Mouse (Mus musculus) midbrain, embryonic 11.5 days (tissue): ENCODE data around the gene Micall1. TPM values are rescaled to one million over a fixed set of nuclear protein-coding genes. Genes with fewer than 3 reads are reported as not detected.

Source experiments
- ATAC-seq: fragments of 200-750 bp; cut with Nextera tagmentation; 2 replicates; pipeline ENCODE4 v1.8.0; 2017; ENCODE audit warnings: moderate TSS enrichment, moderate library complexity; ENCODE audit not compliant: low FRiP score
- DNase-seq: peaks from one replicate; pipeline ENCODE4 v3.0.0; 2015; ENCODE audit warnings: low spot score; ENCODE audit errors: missing footprints
- H3K27ac ChIP-seq: fragments of 300-500 bp; sonication (generic); 2 replicates; pipeline ENCODE4 v1.5.1; 2014; ENCODE audit warnings: low read depth, low read length
- H3K27me3 ChIP-seq: fragments of 300-500 bp; sonication (generic); 2 replicates; pipeline ENCODE4 v1.6.1; 2014; ENCODE audit warnings: mild to moderate bottlenecking, low read length, moderate library complexity, mixed read lengths; ENCODE audit not compliant: control insufficient read depth, insufficient read depth
- H3K36me3 ChIP-seq: fragments of 300-500 bp; sonication (generic); 2 replicates; pipeline ENCODE4 v1.6.1; 2014; ENCODE audit warnings: mild to moderate bottlenecking, low read length, moderate library complexity, mixed read lengths; ENCODE audit not compliant: control insufficient read depth, insufficient read depth
- H3K4me1 ChIP-seq: fragments of 300-500 bp; sonication (generic); 2 replicates; pipeline ENCODE4 v1.6.1; 2014; ENCODE audit warnings: low read length; ENCODE audit not compliant: control insufficient read depth, insufficient read depth
- H3K4me2 ChIP-seq: fragments of 300-500 bp; sonication (generic); 2 replicates; pipeline ENCODE4 v1.6.1; 2014; ENCODE audit warnings: mild to moderate bottlenecking, moderate library complexity
- H3K4me3 ChIP-seq: fragments of 300-500 bp; sonication (generic); 2 replicates; pipeline ENCODE4 v1.5.1; 2014; ENCODE audit warnings: low read depth, low read length
- H3K9ac ChIP-seq: fragments of 300-500 bp; sonication (generic); 2 replicates; pipeline ENCODE4 v1.6.1; 2014; ENCODE audit warnings: low read length
- H3K9me3 ChIP-seq: fragments of 300-500 bp; sonication (generic); 2 replicates; pipeline ENCODE4 v1.6.1; 2016; ENCODE audit warnings: low read length; ENCODE audit not compliant: control insufficient read depth
- WGBS: fragments of 180-500 bp; shearing (Covaris S2); extraction: QIAGEN DNeasy Blood & Tissue Kit; methylation state at CpG from one replicate; pipeline ENCODE4 v1.1.7; 2014; 5-methylcytosine and 5-hydroxymethylcytosine counted together
- polyA plus RNA-seq: library from polyadenylated mRNA; unstranded; fragments of >200 nt; fragmentation: Nextera tagmentation; extraction: Ambion mirVana; gene quantifications from 2 replicates; pipeline ENCODE4 v1.2.1, GENCODE M21; 2014

The Micall1 gene
- polyA plus RNA-seq, 1 experiment from 2014 or later, result 5.4 TPM

- Histone ChIP-seq H3K4me2 (no peak within 1 kb of the TSS), H3K9me3 (no peaks in the 10 kb centered on the region), H3K36me3 (no peaks in the 10 kb centered on the region), H3K9ac (no peak within 1 kb of the TSS), H3K27me3 (peaks cover 35% of the 10 kb centered on the region), H3K4me3 (no peak within 1 kb of the TSS), H3K4me1 (0 out of 2 replicates have a peak, but pooled peaks cover 4% of the 10 kb centered on the region), H3K27ac (no peak within 1 kb of the TSS)
- 53% methylated on average over 5 of the region's 5 CpGs for WGBS
- no peak for DNase-seq
- ATAC-seq, result no peak
Observed at GRCm38 (mm10) chr15:79165140-79165539, 56.4 kb downstream of the Micall1 start, which contains the start of gene Sox10. Sox10 (minus strand) TSS chr15:79165240.

- Histone ChIP-seq H3K4me2 (no peak overlapping the region), H3K36me3 (no peaks in the 10 kb centered on the region), H3K27ac (no peak overlapping the region), H3K9ac (no peak overlapping the region), H3K27me3 (peaks cover 33% of the 10 kb centered on the region), H3K9me3 (no peaks in the 10 kb centered on the region), H3K4me1 (0 out of 2 replicates have a peak, but pooled peaks cover 4% of the 10 kb centered on the region), H3K4me3 (no peak overlapping the region)
- 55% methylated on average over 8 of the region's 8 CpGs for WGBS
- ATAC-seq (peak; percentile 58; the same call in 1 of the 2 replicates), DNase-seq (no peak)
Observed at GRCm38 (mm10) chr15:79166712-79167111, 58.0 kb downstream of the Micall1 start.

GRCm38 (mm10) chr15:79176905-79177304 is 68.2 kb downstream of the Micall1 start:
- Histone ChIP-seq H3K27ac (no peak overlapping the region), H3K4me3 (no peak overlapping the region), H3K4me2 (no peak overlapping the region), H3K36me3 (no peaks in the 10 kb centered on the region), H3K9ac (no peak overlapping the region), H3K4me1 (no peaks in the 10 kb centered on the region), H3K27me3 (no peaks in the 10 kb centered on the region), H3K9me3 (no peaks in the 10 kb centered on the region)
- ATAC-seq, result no peak
- DNase-seq, result no peak
- 45% methylated on average over 6 of the region's 6 CpGs for WGBS

- Histone ChIP-seq H3K9ac (no peak overlapping the region), H3K4me1 (no peaks in the 10 kb centered on the region), H3K27me3 (no peaks in the 10 kb centered on the region), H3K4me2 (no peak overlapping the region), H3K4me3 (no peak overlapping the region), H3K27ac (no peak overlapping the region), H3K36me3 (no peaks in the 10 kb centered on the region), H3K9me3 (no peaks in the 10 kb centered on the region)
- 93% methylated on average over 10 of the region's 10 CpGs for WGBS
- DNase-seq (no peak), ATAC-seq (no peak)
Observed at GRCm38 (mm10) chr15:79185213-79185612, 76.5 kb downstream of the Micall1 start.

Other genes with a start within 250 kb of the Micall1 start
- gene Gga1, start 231.7 kb upstream of the Micall1 start, polyA plus RNA-seq, result 20.5 and 25.7 TPM in 2 replicates
- 0.11 TPM in 1 of 2 replicates, not detected in the other for gene Gm49510, start 209.2 kb upstream of the Micall1 start, polyA plus RNA-seq
- 9.1 and 10.3 TPM in 2 replicates for gene Sh3bp1, start 209.1 kb upstream of the Micall1 start, polyA plus RNA-seq
- gene Pdxp, start 195.0 kb upstream of the Micall1 start, polyA plus RNA-seq, result 32.6 and 33.8 TPM in 2 replicates
- 360 and 382 TPM in 2 replicates for gene Lgals1, start 182.2 kb upstream of the Micall1 start, polyA plus RNA-seq
- gene Nol12, start 174.0 kb upstream of the Micall1 start, polyA plus RNA-seq, result 58.3 and 62.7 TPM in 2 replicates
- 33.2 and 34.8 TPM in 2 replicates for gene Triobp, start 161.2 kb upstream of the Micall1 start, polyA plus RNA-seq
- gene H1f0, start 80.4 kb upstream of the Micall1 start, polyA plus RNA-seq, result 355 and 376 TPM in 2 replicates
- not detected in 2 replicates for gene Galr3, start 67.0 kb upstream of the Micall1 start, polyA plus RNA-seq
- 52.7 and 53.5 TPM in 2 replicates for gene Ankrd54, start 46.0 kb upstream of the Micall1 start, polyA plus RNA-seq
- gene Eif3l, start 33.7 kb upstream of the Micall1 start, polyA plus RNA-seq, result 242 and 251 TPM in 2 replicates
- 354 and 362 TPM in 2 replicates for gene Polr2f, start 32.1 kb downstream of the Micall1 start, polyA plus RNA-seq
- gene 1700088E04Rik, start 32.4 kb downstream of the Micall1 start, polyA plus RNA-seq, result 9.5 and 10.2 TPM in 2 replicates
- 0.64 and 0.95 TPM in 2 replicates for gene Sox10, start 56.3 kb downstream of the Micall1 start, polyA plus RNA-seq
- gene Pick1, start 120.3 kb downstream of the Micall1 start, polyA plus RNA-seq, result 18.7 and 21.1 TPM in 2 replicates
- gene Gm49486, start 120.5 kb downstream of the Micall1 start, polyA plus RNA-seq, result 0.12 and 0.57 TPM in 2 replicates
- gene Slc16a8, start 145.9 kb downstream of the Micall1 start, polyA plus RNA-seq, result 0.14 and 0.15 TPM in 2 replicates
- gene Baiap2l2, start 176.6 kb downstream of the Micall1 start, polyA plus RNA-seq, result 0.27 and 1.5 TPM in 2 replicates
- gene Pla2g6, start 219.5 kb downstream of the Micall1 start, polyA plus RNA-seq, result 18.4 and 20.6 TPM in 2 replicates
- gene Maff, start 237.7 kb downstream of the Micall1 start, polyA plus RNA-seq, result 1.0 and 2.3 TPM in 2 replicates